Mouse (Mus musculus) bone marrow, adult 2 months (tissue): Measurements from ENCODE around the gene Best3. TPM values are rescaled to one million over a fixed set of nuclear protein-coding genes. Genes with fewer than 3 reads are reported as not detected.
A peak's percentile ranks its signal among the peaks of the same experiment; 100 is the strongest.

ENCODE experiments used
- H3K27ac ChIP-seq: fragments of 200-500 bp; 2 replicates; pipeline ENCODE4 v1.5.1; 2012; ENCODE audit warnings: low read depth, mild to moderate bottlenecking, control low read depth, inconsistent platforms, low read length; ENCODE audit not compliant: control insufficient read depth, poor library complexity, insufficient read depth
- H3K4me1 ChIP-seq: fragments of 200-500 bp; 2 replicates; pipeline ENCODE4 v1.6.1; 2011; ENCODE audit warnings: low read length; ENCODE audit not compliant: control insufficient read depth, insufficient read depth
- H3K4me3 ChIP-seq: fragments of 200-500 bp; replicated peaks from 2 replicates; pipeline ENCODE3; 2011; ENCODE audit warnings: mild to moderate bottlenecking, low read depth, low read length, control low read depth; ENCODE audit not compliant: control insufficient read depth
- CTCF ChIP-seq: fragments of 200-500 bp; IDR thresholded peaks from 2 replicates; pipeline ENCODE4 v1.5.1; 2011; ENCODE audit warnings: low read length, control low read depth; ENCODE audit not compliant: control insufficient read depth, insufficient read depth
- POLR2A ChIP-seq: fragments of 200-500 bp; IDR thresholded peaks from 2 replicates; pipeline ENCODE4 v1.6.1; 2011; ENCODE audit warnings: low read depth, mild to moderate bottlenecking, control low read depth, low read length, borderline replicate concordance; ENCODE audit not compliant: control insufficient read depth
- WGBS: fragments of 180-500 bp; shearing (Covaris S2); methylation state at CpG from one replicate; pipeline ENCODE4 v1.1.7; 2018; 5-methylcytosine and 5-hydroxymethylcytosine counted together
- polyA plus RNA-seq: library from polyadenylated mRNA; stranded (reverse); fragments of >200 nt; gene quantifications from 2 replicates; pipeline ENCODE4 v1.2.4, GENCODE M21; 2011; ENCODE audit warnings: low replicate concordance; ENCODE audit not compliant: missing spikeins, insufficient read depth, insufficient read length

Best3 gene
- polyA plus RNA-seq, 1 experiment, result not detected

DNA sequence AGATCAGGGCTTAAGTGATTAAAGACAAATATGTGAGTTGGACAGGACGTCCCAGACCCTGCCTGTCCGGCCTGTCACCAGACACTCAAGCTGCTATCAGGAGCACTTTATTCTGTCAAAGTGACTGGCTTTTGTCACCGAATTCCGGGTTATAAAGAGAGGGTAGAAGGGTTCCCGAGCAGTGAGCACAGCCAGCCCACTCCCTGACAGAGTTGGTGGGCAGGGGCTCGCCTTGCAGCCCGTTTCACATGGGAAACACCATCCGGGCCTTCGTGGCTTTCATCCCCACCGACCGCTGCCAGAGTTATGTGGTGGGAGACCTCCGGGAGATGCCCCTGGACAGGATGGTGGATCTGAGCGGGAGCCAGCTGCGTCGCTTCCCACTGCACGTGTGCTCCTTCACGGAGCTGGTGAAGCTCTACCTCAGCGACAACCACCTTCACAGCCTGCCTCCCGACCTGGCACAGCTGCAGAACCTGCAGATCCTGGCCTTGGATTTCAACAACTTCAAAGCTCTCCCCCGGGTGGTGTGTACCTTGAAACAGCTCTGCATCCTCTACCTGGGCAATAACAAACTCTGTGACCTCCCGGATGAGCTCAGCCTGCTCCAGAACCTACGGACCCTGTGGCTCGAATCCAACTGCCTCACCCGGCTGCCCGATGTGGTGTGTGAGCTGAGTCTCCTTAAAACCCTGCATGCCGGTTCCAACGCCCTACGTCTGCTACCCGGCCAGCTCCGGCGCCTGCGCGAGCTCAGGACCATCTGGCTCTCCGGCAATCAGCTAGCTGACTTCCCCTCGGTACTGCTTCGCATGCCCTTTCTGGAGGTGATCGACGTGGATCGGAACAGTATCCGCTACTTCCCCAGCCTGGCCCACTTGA is 59.3 kb downstream of the Best3 start, which contains the start of gene Lrrc10:
TSS of gene Lrrc10 (plus strand) at position 167 of the 882 bp plus-strand sequence.
- no peak within 1 kb of the TSS for H3K4me3 ChIP-seq
- no peaks in the 10 kb centered on the region; the same call in 1 of the 2 replicates for H3K4me1 ChIP-seq
- TF ChIP-seq POLR2A (no peak), CTCF (no peak)
- no peak within 1 kb of the TSS for H3K27ac ChIP-seq
- WGBS, result 50% methylated on average over 40 of the region's 40 CpGs

DNA sequence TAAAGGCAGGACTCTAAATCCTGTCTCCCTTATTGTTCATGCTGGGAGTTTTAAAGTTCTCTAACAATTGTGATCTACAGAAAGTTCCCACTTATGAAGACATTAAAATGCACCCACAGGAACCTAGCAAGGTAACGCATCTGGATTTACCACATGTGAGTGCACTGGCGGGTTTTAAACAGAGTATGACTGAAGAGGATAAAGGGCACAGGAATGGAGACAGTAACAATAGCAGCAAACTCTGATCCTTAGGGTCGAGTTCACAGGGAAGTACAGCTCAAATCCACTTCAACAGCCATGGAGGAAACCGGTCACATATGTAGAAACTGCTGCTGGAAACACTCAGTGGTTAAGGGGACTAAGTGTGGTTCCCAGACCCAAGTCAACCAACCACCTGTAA is 63.1 kb downstream of the Best3 start:
- Histone ChIP-seq H3K4me1 (no peaks in the 10 kb centered on the region; the same call in 1 of the 2 replicates), H3K4me3 (no peak overlapping the region), H3K27ac (no peak overlapping the region)
- TF ChIP-seq CTCF, result no peak
- TF ChIP-seq POLR2A, result no peak
- WGBS, result 75% methylated on average over 4 of the region's 4 CpGs

DNA sequence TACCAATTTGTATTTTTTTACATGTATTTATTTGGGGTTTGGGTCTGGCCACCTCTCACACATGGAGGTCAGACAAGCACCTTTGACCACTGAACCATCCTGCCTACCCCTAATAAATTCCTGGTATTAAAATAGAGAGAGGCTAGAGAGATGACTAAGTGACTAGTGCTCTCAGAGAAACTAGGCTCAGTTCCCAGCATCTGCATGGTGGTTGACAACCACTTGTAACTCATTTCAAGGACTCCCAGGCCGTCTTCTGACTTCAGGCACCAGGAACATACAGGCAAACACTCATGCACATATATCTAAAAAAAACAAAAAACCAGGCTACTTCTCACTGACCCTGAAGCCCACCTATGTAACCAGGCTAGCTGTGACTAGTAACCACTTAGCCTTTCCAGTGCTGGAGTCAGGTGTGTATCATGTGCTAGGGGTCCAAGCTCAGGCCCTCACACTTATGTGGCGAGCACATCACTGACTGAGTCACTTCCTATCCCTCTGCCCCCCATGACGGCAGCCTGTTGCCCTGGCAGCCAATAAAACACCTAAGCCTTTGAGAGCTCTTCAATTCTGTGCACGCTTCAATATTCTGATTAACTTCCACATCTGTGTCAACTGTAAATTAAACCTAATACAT is 64.0 kb downstream of the Best3 start:
- no peaks in the 10 kb centered on the region for H3K4me1 ChIP-seq
- no peak overlapping the region for H3K4me3 ChIP-seq
- no peak for TF ChIP-seq CTCF
- TF ChIP-seq POLR2A, result no peak
- 67% methylated on average over 4 of the region's 4 CpGs for WGBS
- H3K27ac ChIP-seq, result no peak overlapping the region

DNA sequence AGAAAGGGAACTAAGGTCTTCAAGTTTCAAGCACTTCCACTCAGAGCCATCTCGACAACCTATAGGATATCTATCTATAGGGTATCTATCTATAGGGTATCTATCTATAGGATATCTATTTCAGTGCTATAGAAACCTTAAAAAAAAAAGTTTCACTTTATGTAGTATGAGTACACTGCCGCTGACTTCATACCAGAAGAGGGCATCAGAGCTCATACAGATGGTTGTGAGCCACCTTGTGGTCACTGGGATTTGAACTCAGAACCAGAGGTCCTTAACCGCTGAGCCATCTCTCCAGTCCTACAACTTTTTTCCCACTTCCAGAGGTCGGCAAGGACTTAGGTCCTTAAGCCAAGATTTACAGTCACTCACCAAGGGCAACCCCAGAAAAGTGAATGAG is 69.6 kb downstream of the Best3 start:
- TF ChIP-seq CTCF (no peak), POLR2A (no peak)
- H3K4me1 ChIP-seq, result no peaks in the 10 kb centered on the region
- WGBS, result 87% methylated on average over 4 of the region's 4 CpGs
- no peak overlapping the region for H3K27ac ChIP-seq
- H3K4me3 ChIP-seq, result no peak overlapping the region

DNA sequence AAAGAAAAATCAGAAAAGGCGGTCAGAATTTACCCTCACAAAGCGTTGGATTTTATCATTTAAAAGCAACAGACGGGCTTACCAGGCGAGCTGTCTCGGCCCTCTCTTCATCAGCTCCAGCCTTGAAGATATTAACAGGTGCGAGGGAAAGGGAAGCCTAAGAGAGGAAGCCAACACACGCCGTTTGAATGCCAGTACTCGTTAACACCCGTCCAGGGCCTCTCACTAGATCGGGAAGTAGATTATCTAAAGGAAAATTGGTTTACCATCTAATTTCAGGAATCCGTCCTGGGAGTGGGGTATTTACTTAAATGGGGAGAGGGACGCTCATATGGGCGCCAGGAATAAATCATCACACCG is 76.8 kb downstream of the Best3 start:
- Histone ChIP-seq H3K4me3 (peak overlapping the region; percentile 97), H3K4me1 (no peaks in the 10 kb centered on the region; the same call in 1 of the 2 replicates), H3K27ac (peak overlapping the region; percentile 83)
- WGBS, result 1% methylated on average over 15 of the region's 15 CpGs
- TF ChIP-seq CTCF (no peak), POLR2A (no peak)

DNA sequence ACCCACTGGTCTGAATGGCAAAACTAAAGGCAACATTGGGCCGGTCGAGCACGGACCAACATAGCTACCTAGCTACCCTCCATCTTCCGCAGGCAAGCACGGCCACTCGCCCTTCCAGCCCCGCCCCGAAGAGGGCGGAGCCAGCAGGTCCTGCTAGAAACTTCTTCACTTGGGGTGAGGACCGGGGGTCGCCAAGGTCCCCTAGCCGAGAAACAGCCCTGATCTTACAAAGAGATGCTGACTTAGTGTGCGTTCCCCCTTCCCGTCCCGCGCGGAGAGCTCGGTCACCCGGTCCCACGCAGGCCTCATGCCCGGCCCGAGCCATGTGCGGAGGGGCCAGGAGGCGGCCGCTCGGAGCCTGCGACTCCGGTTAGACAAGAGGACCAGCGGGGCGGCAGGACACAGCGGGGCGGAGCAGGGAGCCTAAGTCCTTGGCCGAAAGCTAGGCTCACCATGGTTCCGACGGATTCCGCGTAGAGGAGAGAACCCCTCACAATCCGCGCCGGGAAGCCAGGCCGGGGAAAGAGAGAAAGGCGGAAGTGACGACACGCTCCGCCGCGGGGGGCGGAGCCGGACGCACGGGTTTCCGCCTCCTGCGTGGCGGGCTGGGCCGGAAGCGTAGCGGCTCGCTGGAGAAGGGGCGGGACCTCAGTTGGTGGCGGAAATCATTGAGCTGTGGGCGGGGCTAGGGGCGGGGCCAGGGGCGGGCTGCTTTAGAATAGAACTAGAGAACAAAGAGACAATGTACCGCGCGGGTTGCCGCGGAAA is 77.3 kb downstream of the Best3 start, which contains the start of gene Cct2:
TSS of gene Cct2 (minus strand) at position 561 of the 768 bp plus-strand sequence.
- H3K4me1 ChIP-seq, result no peaks in the 10 kb centered on the region; the same call in 1 of the 2 replicates
- peak within 1 kb of the TSS; percentile 97 for H3K4me3 ChIP-seq
- TF ChIP-seq POLR2A, result peak; percentile 57; the same call in 1 of the 2 replicates
- no peak for TF ChIP-seq CTCF
- WGBS, result under 1% methylated on average over 68 of the region's 68 CpGs
- peak within 1 kb of the TSS; percentile 83 for H3K27ac ChIP-seq

DNA sequence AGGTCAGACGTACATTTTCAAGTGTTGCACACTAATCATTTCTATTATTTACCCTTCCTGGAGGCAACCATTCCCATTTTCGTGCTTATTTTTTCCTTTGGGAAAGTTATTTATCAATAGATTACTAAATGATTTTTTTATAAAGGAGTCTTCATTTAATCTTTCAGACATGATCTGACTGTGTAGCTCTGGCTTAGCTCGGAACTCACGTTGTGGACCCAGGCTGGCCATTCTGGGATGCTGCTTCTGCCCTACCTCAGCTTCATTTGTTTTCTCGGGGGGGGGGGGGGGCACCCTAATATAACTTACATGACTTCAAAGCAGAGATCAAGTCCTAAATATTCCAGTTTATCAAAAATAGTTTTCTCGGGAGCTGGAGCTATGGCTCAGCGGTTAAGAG is 78.0 kb downstream of the Best3 start:
- 5% methylated on average over 7 of the region's 7 CpGs for WGBS
- peak overlapping the region; percentile 60 for H3K4me3 ChIP-seq
- no peak overlapping the region for H3K27ac ChIP-seq
- TF ChIP-seq CTCF (no peak), POLR2A (no peak)
- H3K4me1 ChIP-seq, result no peaks in the 10 kb centered on the region; the same call in 1 of the 2 replicates

DNA sequence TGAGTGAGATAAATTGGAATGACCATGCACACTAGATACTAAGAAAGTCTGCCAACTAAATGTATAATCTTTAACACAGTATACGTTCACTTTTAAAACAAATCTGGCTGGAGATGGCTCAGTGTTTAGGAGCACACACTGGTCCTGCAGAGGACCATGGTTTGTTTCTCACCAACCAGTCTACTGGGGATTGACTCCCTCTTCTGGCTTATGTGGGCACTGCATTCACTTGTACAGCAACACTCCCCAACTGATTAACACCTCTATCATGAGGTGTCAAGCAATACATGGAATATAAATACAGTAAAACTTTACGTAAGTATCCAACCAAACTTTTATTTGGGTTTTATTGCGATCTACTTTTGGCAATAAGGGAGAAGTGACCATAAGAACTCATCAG is 83.0 kb downstream of the Best3 start:
- H3K27ac ChIP-seq, result no peak overlapping the region
- H3K4me1 ChIP-seq, result no peaks in the 10 kb centered on the region; the same call in none of the 2 replicates
- H3K4me3 ChIP-seq, result no peak overlapping the region
- TF ChIP-seq POLR2A, result no peak
- no peak for TF ChIP-seq CTCF
- 94% methylated on average over 3 of the region's 3 CpGs for WGBS
